Mouse (Mus musculus) CD4-positive helper T cell, adult 2 months (primary cell): ENCODE results near the gene E130308A19Rik.
A peak's percentile ranks its signal among the peaks of the same experiment; 100 is the strongest.
"Not testable (repeated sequence)": the region's sequence is repeated elsewhere in the genome, so short reads cannot be mapped to it uniquely, and the experiment has no call there.

Experiments
- DNase-seq: peaks from one replicate; pipeline ENCODE4 v3.0.0-alpha.2; 2012; ENCODE audit warnings: low read depth, missing footprints, low spot score

E130308A19Rik gene

GRCm38 (mm10) chr4:59783685-59784279, 157.8 kb downstream of the E130308A19Rik start:
- DNase-seq = peak; percentile 98

- DNase-seq = no peak
Measured at GRCm38 (mm10) chr4:59785412-59785811, 159.4 kb downstream of the E130308A19Rik start.

GRCm38 (mm10) chr4:59786661-59787060, 160.7 kb downstream of the E130308A19Rik start:
- peak; percentile 66 for DNase-seq

DNA sequence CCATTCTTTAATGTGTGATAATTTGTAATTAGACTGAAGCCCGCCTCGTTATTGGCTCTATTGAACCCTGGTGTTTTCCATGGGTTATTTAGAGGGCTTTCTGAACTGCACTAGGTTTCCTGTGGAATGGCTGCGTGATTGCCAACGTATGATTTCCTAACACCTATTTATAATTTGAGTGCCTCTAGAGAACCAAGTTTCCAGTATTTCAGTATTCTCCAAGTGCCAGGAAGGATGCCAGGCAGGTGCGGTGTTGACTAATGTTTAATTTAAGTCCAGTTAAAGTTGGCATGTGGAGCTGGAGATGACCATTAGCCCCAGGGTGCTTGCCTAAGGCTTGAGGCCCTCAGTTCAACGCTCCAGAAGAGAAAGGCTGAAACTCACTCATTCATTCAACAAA, 161.1 kb downstream of the E130308A19Rik start:
- DNase-seq = no peak

- no peak for DNase-seq
Measured at GRCm38 (mm10) chr4:59789015-59789414, 163.0 kb downstream of the E130308A19Rik start.

GRCm38 (mm10) chr4:59793626-59794025, 167.6 kb downstream of the E130308A19Rik start:
- DNase-seq = not testable (repeated sequence)

DNA sequence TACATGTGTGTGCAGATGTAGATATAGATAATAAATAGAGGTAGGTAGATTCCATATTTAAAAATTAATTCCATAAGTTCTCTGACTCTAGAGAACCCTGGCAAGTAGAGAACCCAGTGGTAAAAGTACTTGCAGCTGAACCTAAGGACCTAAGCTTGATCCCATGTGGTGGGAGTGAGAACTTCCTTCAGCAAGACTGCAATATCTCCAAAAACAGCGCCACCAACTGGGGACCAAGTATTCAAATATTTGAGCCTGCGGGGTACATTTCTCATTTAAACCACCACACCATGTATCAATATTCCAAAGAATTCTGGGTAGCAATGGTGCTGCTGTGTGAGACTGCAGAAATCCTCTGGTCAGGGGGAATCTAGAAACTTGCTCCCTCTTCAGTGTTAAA, 168.1 kb downstream of the E130308A19Rik start:
- no peak for DNase-seq

DNA sequence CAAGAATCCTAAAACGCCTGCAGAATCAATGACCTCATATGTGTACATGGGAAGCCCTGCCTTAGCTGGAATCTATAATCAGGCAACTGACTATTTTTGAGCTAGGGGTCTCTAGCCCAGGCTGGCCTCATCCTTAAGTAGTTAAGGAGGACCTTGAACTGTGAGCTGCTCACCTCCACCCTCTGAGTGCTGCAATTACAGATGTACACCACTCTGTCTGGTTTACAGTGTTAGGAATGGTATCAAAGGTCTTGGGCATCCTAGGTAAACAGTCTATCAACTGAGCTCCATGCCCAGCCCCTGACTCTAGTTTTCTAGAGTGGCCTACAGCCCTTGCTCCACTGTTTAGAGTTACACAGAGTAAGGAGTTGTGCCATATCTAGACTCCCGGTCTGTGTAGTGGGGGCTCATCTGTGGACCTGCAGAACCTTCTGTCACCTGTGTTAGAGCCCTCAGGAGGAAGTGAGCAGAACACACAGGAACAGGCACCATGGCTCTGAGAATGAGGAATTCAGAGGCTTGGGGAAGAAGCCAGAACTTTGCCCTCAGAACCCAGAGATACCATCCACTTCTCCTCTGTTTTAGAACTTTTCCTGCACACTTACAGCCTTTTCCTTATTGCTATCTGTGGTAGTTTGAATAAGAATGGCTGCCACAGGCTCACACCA, 169.9 kb downstream of the E130308A19Rik start:
- DNase-seq = no peak

GRCm38 (mm10) chr4:59800181-59800580, 174.2 kb downstream of the E130308A19Rik start:
- DNase-seq = no peak

DNA sequence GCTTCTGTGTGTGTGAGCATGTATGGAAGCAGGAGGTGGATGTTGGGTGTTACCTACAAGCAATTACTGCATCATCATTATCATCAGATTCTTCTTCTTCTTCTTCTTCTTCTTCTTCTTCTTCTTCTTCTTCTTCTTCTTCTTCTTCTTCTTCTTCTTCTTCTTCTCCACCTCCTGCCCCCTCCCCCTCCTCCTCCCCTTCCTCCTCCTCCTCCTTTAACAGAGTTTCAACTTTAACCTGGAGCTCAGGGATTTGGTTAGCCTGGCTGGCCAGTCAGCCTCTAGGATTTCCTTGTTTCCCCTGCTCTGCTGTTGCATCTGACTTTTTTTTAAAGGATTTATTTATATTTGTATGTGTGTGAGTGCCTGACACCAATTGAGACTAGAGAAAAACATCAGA, 175.5 kb downstream of the E130308A19Rik start, which contains the start of gene Inip:
Gene Inip (minus strand): TSS at position 101 of the 400 bp plus-strand sequence.
- DNase-seq = no peak

DNA sequence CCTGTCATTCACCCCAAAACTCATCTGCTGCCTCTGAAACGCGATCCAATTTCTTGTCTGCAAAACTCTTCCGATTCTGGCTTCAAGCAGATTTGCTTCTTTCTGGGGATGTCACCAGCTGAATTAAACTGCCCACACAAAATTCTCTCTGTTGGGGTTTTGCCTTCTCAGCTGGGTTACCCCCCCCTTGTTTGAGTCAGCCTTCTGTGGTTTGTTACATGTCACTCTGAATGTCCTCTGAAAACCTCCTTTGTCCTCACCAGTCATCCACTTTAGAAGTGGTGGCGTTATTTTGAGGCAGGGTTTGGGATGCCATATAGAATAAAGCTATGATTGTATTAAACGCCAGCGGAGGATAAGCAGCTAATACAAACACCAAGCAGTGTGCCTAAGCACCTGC, 176.1 kb downstream of the E130308A19Rik start:
- DNase-seq = no peak

DNA sequence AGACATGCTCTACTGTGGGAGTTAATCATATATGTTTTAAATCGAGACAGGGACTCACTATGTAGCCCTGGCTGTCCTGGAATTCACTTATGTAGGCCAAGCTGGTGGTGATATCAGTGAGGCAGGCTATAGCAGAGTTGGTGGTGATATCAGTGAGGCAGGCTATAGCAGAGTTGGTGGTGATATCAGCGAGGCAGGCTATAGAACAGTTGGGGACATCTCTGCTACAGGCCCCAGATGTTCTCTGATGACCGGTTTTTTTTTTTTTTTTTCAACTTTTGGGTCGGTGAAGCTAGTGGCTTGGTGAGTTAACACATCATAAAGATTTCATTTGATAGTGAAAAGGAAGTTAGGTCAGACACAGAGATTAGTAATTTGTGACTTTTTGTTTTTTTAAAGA, 176.8 kb downstream of the E130308A19Rik start:
- no peak for DNase-seq

GRCm38 (mm10) chr4:59803358-59803757, 177.3 kb downstream of the E130308A19Rik start:
- peak; percentile 40 for DNase-seq

GRCm38 (mm10) chr4:59804754-59805153, 178.7 kb downstream of the E130308A19Rik start:
- DNase-seq = no peak

DNA sequence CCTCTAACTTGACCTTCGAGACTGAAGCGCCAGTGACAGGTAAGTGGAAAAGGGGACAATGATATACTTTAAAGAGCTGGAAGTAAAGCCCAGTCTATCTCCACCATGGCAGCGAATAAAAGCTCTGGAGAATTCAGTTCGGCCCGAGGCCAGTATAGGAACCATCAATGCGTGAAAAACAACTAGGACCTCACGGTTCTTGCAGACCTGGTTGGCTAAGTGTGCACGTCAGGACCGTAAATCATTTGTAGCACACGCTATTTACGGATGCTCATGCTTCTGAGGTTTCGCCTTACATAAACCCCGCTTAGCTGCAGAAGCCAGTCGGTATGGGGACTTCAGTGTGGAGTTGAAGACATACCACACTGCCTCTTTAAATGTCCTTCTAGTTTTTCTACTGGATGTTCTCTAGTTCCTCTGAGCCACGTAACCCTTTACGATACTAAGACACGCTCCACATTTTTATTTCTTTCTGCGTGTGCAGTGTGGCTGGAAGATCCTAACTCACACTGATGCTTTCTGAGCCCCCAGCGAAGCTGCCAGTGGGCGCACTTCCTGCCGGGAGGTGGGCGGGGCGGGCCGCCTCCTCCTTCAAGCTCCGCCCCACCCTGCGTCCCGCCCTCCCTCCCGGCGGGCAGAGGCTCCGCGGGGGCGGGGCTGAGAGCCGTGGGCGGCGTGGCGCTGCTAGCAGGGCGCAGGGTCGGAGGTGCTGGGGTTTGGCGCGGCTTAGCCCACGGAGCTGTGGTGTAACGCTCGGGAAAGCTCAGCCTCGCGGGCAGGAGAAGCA, 179.4 kb downstream of the E130308A19Rik start, which contains the start of gene Snx30:
Gene Snx30 (plus strand): TSS at position 660 of the 787 bp plus-strand sequence.
- peak; percentile 92 for DNase-seq

- peak; percentile 78 for DNase-seq
Measured at GRCm38 (mm10) chr4:59805968-59806878, 180.2 kb downstream of the E130308A19Rik start.

DNA sequence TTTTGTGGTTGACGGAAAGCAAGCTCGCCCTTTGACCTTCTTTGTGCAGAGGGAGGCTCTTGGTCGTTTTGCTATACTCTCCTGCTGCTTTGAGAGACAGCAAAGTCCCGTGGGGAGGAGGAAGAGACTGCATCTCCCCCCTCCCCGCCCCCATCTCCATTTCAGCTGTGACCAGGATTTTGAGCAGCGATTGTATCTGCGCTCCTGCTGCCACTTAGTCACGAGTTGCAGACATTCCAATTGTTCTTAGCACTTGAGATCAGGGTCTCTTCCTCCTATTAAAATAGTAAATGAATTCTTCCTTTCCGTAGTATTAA, 180.8 kb downstream of the E130308A19Rik start:
- DNase-seq = no peak

GRCm38 (mm10) chr4:59807521-59807920, 181.5 kb downstream of the E130308A19Rik start:
- no peak for DNase-seq

DNA sequence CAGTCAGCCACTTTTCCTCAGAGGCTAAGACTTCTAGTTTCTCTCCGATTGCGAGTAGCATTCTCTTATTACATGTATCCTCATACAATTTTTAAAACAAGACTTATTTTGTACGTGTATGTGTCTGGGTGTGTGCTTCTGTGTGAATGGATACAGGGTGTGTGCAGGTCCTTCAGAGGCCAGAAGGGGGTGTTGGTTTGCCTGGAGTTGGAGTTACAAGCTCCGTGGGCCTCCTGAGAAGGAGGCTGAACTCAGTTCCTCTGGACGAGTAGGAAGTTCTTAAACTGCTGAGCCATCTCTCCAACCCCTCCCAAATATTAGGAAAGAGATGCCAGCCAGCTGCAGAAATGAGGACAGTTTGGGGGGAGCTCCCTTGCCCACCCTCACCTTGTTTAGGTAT, 182.4 kb downstream of the E130308A19Rik start:
- DNase-seq = no peak
